ENCODE assay signal across 33 mouse cellular contexts in genomic region chr1:40626954-40627353, GRCm38 (mm10). TPM values are rescaled to one million over a fixed set of nuclear protein-coding genes. Genes with fewer than 3 reads are reported as not detected.
"Had no signal": no experiment of that assay in that cellular context is flagged by ENCODE, and none has a peak within 500 bp of the region (broad histone marks: within the 10 kb centered on the region; RNA-seq: fewer than 3 reads in every experiment).

No protein-coding gene starts in this region.

- H3K9me3 ChIP-seq: embryonic facial prominence, embryonic 10.5 days; embryonic facial prominence, embryonic 12.5 days; embryonic facial prominence, embryonic 13.5 days; embryonic facial prominence, embryonic 15.5 days; forebrain, embryonic 10.5 days; forebrain, embryonic 12.5 days; forebrain, embryonic 13.5 days; forebrain, embryonic 15.5 days had no signal

- H3K9ac ChIP-seq: embryonic facial prominence, embryonic 12.5 days; embryonic facial prominence, embryonic 13.5 days; embryonic facial prominence, embryonic 15.5 days; forebrain, embryonic 12.5 days; forebrain, embryonic 13.5 days; forebrain, embryonic 15.5 days; forebrain, postnatal 0 days had no signal

- H3K27me3 ChIP-seq: embryonic facial prominence, embryonic 12.5 days; embryonic facial prominence, embryonic 13.5 days; embryonic facial prominence, embryonic 15.5 days; forebrain, embryonic 12.5 days; forebrain, embryonic 13.5 days; forebrain, embryonic 15.5 days had no signal

- H3K36me3 ChIP-seq: embryonic facial prominence, embryonic 10.5 days; embryonic facial prominence, embryonic 12.5 days; embryonic facial prominence, embryonic 13.5 days; embryonic facial prominence, embryonic 15.5 days; forebrain, embryonic 10.5 days; forebrain, embryonic 12.5 days; forebrain, embryonic 15.5 days had no signal

- H3K4me2 ChIP-seq: embryonic facial prominence, embryonic 12.5 days; embryonic facial prominence, embryonic 13.5 days; embryonic facial prominence, embryonic 15.5 days; forebrain, embryonic 12.5 days; forebrain, embryonic 13.5 days; forebrain, embryonic 15.5 days had no signal

- H3K4me3 ChIP-seq: embryonic facial prominence, embryonic 10.5 days; embryonic facial prominence, embryonic 12.5 days; embryonic facial prominence, embryonic 13.5 days; embryonic facial prominence, embryonic 15.5 days; erythroblast, embryonic 14.5 days; forebrain, embryonic 10.5 days; forebrain, embryonic 12.5 days; forebrain, embryonic 13.5 days; forebrain, embryonic 15.5 days; gastrocnemius, adult 2 months; heart, adult 2 months had no signal

- DNase-seq: cerebellum, adult 18-20 months; cerebellum, adult 2 months; cerebellum, adult 8-10 months; cerebellum, adult 9-10 months; cerebellum, adult 9-11 months; cerebellum, postnatal 10 days; cerebellum, postnatal 14 days; cerebellum, postnatal 25 days; cerebellum, postnatal 36 days; embryo, embryonic 11 days; forebrain, postnatal 0 days; gastrocnemius, adult 2 months; gastrocnemius, postnatal 10 days; gastrocnemius, postnatal 14 days; gastrocnemius, postnatal 25 days; gastrocnemius, postnatal 36 days; heart, adult 18-20 months; heart, adult 2 months had no signal

- H3K4me1 ChIP-seq: embryonic facial prominence, embryonic 10.5 days; embryonic facial prominence, embryonic 12.5 days; embryonic facial prominence, embryonic 13.5 days; embryonic facial prominence, embryonic 15.5 days; forebrain, embryonic 10.5 days; forebrain, embryonic 12.5 days; forebrain, embryonic 13.5 days; forebrain, embryonic 15.5 days had no signal

- ATAC-seq: forebrain, embryonic 13.5 days; forebrain, embryonic 14.5 days; forebrain, embryonic 15.5 days; forebrain, embryonic 16.5 days; forebrain, postnatal 0 days had no signal

- H3K27ac ChIP-seq: embryonic facial prominence, embryonic 10.5 days; embryonic facial prominence, embryonic 12.5 days; embryonic facial prominence, embryonic 13.5 days; embryonic facial prominence, embryonic 15.5 days; forebrain, embryonic 10.5 days; forebrain, embryonic 12.5 days; forebrain, embryonic 13.5 days; forebrain, embryonic 15.5 days; gastrocnemius, adult 2 months; heart, adult 2 months had no signal

RNA-seq across cellular contexts. Expression of gene Slc9a4, which starts 47.1 kb away (rescaled TPM):
- total RNA-seq: common myeloid progenitor, adult 5-6 weeks; granulocyte monocyte progenitor cell, adult 5-6 weeks had no signal
- polyA plus RNA-seq: embryonic facial prominence, embryonic 10.5 days; embryonic facial prominence, embryonic 11.5 days; embryonic facial prominence, embryonic 12.5 days; embryonic facial prominence, embryonic 13.5 days; erythroblast, embryonic 14.5 days; forebrain, embryonic 10.5 days; forebrain, embryonic 11.5 days; forebrain, embryonic 12.5 days; forebrain, embryonic 13.5 days; forebrain, embryonic 14.5 days; forebrain, embryonic 15.5 days had no signal

RNA-seq across cellular contexts. Expression of gene Slc9a2, which starts 53.4 kb away (rescaled TPM):
- total RNA-seq: granulocyte monocyte progenitor cell, adult 5-6 weeks had no signal
- polyA plus RNA-seq: embryonic facial prominence, embryonic 10.5 days; erythroblast, embryonic 14.5 days; forebrain, embryonic 10.5 days; forebrain, embryonic 11.5 days had no signal
